Mouse (Mus musculus): ENCODE measurements around the gene Gpr55. TPM values are rescaled to one million over a fixed set of nuclear protein-coding genes. Genes with fewer than 3 reads are reported as not detected.
"Not testable (repeated sequence)": the region's sequence is repeated elsewhere in the genome, so short reads cannot be mapped to it uniquely, and the experiment has no call there.

The Gpr55 gene
- 0.10 TPM in 1 of 2 replicates, not detected in the other for polyA plus RNA-seq (2015; fragmentation: Nextera tagmentation; extraction: Ambion mirVana)

- WGBS, result 67% methylated on average over 5 of the region's 5 CpGs
- Histone ChIP-seq H3K27ac (no peak within 1 kb of the TSS), H3K4me1 (peaks cover 16% of the 10 kb centered on the region), H3K9ac (no peak within 1 kb of the TSS), H3K4me3 (no peak within 1 kb of the TSS), H3K27me3 (no peaks in the 10 kb centered on the region), H3K4me2 (replicated peaks) (no peak within 1 kb of the TSS), H3K36me3 (no peaks in the 10 kb centered on the region), H3K9me3 (no peaks in the 10 kb centered on the region)
- no peak for ATAC-seq (ENCODE audit: low FRiP score, low read depth)
These were observed at the start of gene Gpr55 for GRCm38 (mm10) chr1:85960873-85961272. Gpr55 (minus strand) TSS chr1:85961007.

DNA sequence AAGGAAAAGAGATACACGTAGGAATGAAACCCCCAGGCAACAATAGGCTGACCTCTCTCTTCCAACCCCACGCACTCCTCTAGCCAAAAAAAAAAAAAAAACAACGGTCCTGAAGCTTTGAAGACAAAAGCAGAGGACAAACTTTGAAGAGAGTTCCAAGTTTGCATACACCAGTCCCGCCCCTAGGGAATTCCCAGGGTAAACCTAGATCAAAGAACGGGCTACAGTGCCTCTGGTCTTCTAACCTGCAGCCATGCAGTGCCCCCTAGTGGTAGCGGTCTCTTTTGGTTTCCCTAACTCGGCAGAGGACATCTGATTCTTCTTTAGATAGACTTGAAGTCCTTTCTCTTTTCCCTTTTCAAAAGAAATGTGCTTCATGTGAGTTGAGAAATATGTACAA, 47.0 kb upstream of the Gpr55 start:
- Histone ChIP-seq H3K36me3 (no peaks in the 10 kb centered on the region), H3K4me1 (0 out of 2 replicates have a peak, but pooled peaks cover 3% of the 10 kb centered on the region), H3K4me3 (no peak overlapping the region), H3K9me3 (peaks cover 5% of the 10 kb centered on the region; the same call in 1 of the 2 replicates), H3K9ac (no peak overlapping the region), H3K27ac (no peak overlapping the region), H3K27me3 (no peaks in the 10 kb centered on the region), H3K4me2 (replicated peaks) (peak overlapping the region; percentile 31; the same call in 1 of the 2 replicates)
- 0% methylated on average over 7 of the region's 7 CpGs for WGBS
- ATAC-seq (ENCODE audit: low FRiP score, low read depth), result no peak

GRCm38 (mm10) chr1:86006040-86006439, 45.2 kb upstream of the Gpr55 start:
- ATAC-seq (ENCODE audit: low FRiP score, low read depth), result no peak
- no peak overlapping the region for H3K4me2 ChIP-seq (replicated peaks)

GRCm38 (mm10) chr1:86005540-86005939, 44.7 kb upstream of the Gpr55 start:
- no peak overlapping the region for H3K9ac ChIP-seq
- H3K27me3 ChIP-seq, result no peaks in the 10 kb centered on the region
- no peak for ATAC-seq (ENCODE audit: low FRiP score, low read depth)
- no peaks in the 10 kb centered on the region for H3K36me3 ChIP-seq
- no peak overlapping the region for H3K4me2 ChIP-seq (replicated peaks)
- 0 out of 2 replicates have a peak, but pooled peaks cover 3% of the 10 kb centered on the region for H3K4me1 ChIP-seq
- H3K4me3 ChIP-seq, result no peak overlapping the region
- H3K27ac ChIP-seq, result no peak overlapping the region
- no peaks in the 10 kb centered on the region for H3K9me3 ChIP-seq
- WGBS, result 90% methylated on average over 10 of the region's 10 CpGs

More at GRCm38 (mm10) chr1:86006040-86006439, 45.2 kb upstream of the Gpr55 start:
- 86% methylated on average over 6 of the region's 6 CpGs for WGBS
- no peaks in the 10 kb centered on the region for H3K27me3 ChIP-seq
- 0 out of 2 replicates have a peak, but pooled peaks cover 3% of the 10 kb centered on the region for H3K4me1 ChIP-seq
- H3K9ac ChIP-seq, result no peak overlapping the region
- H3K36me3 ChIP-seq, result no peaks in the 10 kb centered on the region
- no peak overlapping the region for H3K27ac ChIP-seq
- H3K4me3 ChIP-seq, result no peak overlapping the region
- no peaks in the 10 kb centered on the region for H3K9me3 ChIP-seq

GRCm38 (mm10) chr1:85999853-86000570, 39.2 kb upstream of the Gpr55 start:
- Histone ChIP-seq H3K4me1 (no peaks in the 10 kb centered on the region), H3K9ac (no peak overlapping the region)
- WGBS, result 82% methylated on average over 18 of the region's 18 CpGs

GRCm38 (mm10) chr1:85998012-85998411, 37.2 kb upstream of the Gpr55 start:
- Histone ChIP-seq H3K9me3 (0 out of 2 replicates have a peak, but pooled peaks cover 4% of the 10 kb centered on the region), H3K4me3 (no peak overlapping the region)
- WGBS, result 82% methylated on average over 4 of the region's 4 CpGs

More at GRCm38 (mm10) chr1:85999853-86000570, 39.2 kb upstream of the Gpr55 start:
- H3K4me2 ChIP-seq (replicated peaks), result no peak overlapping the region
- H3K27ac ChIP-seq, result no peak overlapping the region
- 0 out of 2 replicates have a peak, but pooled peaks cover 4% of the 10 kb centered on the region for H3K9me3 ChIP-seq
- no peak for ATAC-seq (ENCODE audit: low FRiP score, low read depth)
- no peak overlapping the region for H3K4me3 ChIP-seq
- H3K36me3 ChIP-seq, result no peaks in the 10 kb centered on the region
- no peaks in the 10 kb centered on the region for H3K27me3 ChIP-seq

GRCm38 (mm10) chr1:85997221-85997620, 36.4 kb upstream of the Gpr55 start:
- no peak overlapping the region for H3K4me3 ChIP-seq

More at GRCm38 (mm10) chr1:85998012-85998411, 37.2 kb upstream of the Gpr55 start:
- H3K36me3 ChIP-seq, result no peaks in the 10 kb centered on the region
- no peak overlapping the region for H3K9ac ChIP-seq
- H3K4me2 ChIP-seq (replicated peaks), result no peak overlapping the region
- no peaks in the 10 kb centered on the region for H3K4me1 ChIP-seq
- H3K27ac ChIP-seq, result no peak overlapping the region
- no peaks in the 10 kb centered on the region for H3K27me3 ChIP-seq
- no peak for ATAC-seq (ENCODE audit: low FRiP score, low read depth)

DNA sequence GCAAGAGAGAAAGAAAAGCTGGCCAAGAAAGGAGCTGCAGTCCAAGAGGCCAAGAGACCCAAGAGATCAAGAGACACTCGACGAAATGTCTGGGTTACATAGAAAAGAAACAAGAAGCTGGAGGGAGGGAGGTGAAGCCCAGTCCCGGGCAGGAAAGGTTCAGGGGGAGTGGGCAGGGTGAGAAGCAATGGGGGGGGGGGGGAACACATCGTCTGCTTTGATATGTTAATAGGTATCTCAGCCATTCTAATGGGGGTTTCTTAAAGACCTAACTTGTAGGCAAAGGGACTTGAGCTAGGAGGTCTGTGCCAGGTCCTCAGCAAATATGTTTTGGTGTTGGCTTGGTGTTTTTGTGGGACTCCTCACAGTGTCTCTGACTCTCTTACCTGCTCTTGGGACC, 32.7 kb upstream of the Gpr55 start:
- no peaks in the 10 kb centered on the region for H3K4me1 ChIP-seq
- no peak overlapping the region for H3K9ac ChIP-seq
- no peak overlapping the region for H3K4me2 ChIP-seq (replicated peaks)
- H3K9me3 ChIP-seq, result 0 out of 2 replicates have a peak, but pooled peaks cover 4% of the 10 kb centered on the region
- no peaks in the 10 kb centered on the region for H3K27me3 ChIP-seq
- no peak for ATAC-seq (ENCODE audit: low FRiP score, low read depth)
- WGBS, result 73% methylated on average over 4 of the region's 4 CpGs
- H3K4me3 ChIP-seq, result no peak overlapping the region
- no peaks in the 10 kb centered on the region for H3K36me3 ChIP-seq
- H3K27ac ChIP-seq, result no peak overlapping the region

More at GRCm38 (mm10) chr1:85997221-85997620, 36.4 kb upstream of the Gpr55 start:
- 0 out of 2 replicates have a peak, but pooled peaks cover 4% of the 10 kb centered on the region for H3K9me3 ChIP-seq
- no peak overlapping the region for H3K9ac ChIP-seq
- H3K4me2 ChIP-seq (replicated peaks), result no peak overlapping the region
- WGBS, result 96% methylated on average over 1 of the region's 1 CpGs
- no peaks in the 10 kb centered on the region for H3K4me1 ChIP-seq
- no peak for ATAC-seq (ENCODE audit: low FRiP score, low read depth)
- no peak overlapping the region for H3K27ac ChIP-seq
- H3K36me3 ChIP-seq, result no peaks in the 10 kb centered on the region
- H3K27me3 ChIP-seq, result no peaks in the 10 kb centered on the region

DNA sequence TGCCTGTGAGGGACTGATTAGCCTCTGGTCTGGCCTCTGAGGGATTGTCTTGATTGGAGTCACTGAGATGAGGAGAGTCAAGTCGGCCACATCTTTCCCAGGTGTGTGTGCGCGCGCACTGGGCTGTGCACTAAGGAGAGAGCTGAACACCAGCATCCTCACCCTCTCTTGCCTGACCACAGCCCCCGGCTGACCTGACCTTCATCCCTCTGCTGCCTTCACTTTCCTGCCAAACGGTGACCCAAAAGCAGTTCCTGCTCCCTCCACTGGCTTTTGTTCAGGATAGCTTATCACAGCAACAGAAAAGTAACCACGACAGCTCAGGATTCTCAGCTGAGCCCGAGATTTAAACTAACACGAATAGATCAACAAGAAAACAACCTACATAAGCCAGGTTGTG, 31.4 kb upstream of the Gpr55 start:
- no peak overlapping the region for H3K27ac ChIP-seq
- no peaks in the 10 kb centered on the region for H3K27me3 ChIP-seq
- 0 out of 2 replicates have a peak, but pooled peaks cover 4% of the 10 kb centered on the region for H3K9me3 ChIP-seq
- WGBS, result 80% methylated on average over 9 of the region's 9 CpGs
- no peak overlapping the region for H3K9ac ChIP-seq
- no peak for ATAC-seq (ENCODE audit: low FRiP score, low read depth)
- no peaks in the 10 kb centered on the region for H3K36me3 ChIP-seq
- no peak overlapping the region for H3K4me3 ChIP-seq
- no peaks in the 10 kb centered on the region for H3K4me1 ChIP-seq
- no peak overlapping the region for H3K4me2 ChIP-seq (replicated peaks)

DNA sequence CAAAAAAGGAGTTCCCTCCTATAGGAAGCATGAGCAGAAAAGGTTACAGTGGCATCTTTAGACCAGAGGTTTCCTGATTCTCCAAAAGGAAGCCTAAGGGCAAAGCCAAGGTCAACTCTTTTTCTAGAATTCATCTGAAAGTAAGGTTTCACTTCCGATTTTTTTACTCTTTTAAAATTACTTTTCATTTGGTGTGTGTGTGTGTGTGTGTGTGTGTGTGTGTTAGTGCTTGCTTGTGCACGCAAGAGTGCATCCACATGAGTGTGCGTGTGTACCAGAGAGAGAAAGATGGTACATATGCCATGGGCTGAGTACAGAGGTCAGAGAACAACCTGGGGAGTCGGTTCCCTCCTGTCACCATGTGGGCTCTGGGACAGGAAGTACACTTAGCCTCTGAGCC, 28.1 kb upstream of the Gpr55 start:
- H3K4me1 ChIP-seq; H3K9ac ChIP-seq; H3K4me2 ChIP-seq (replicated peaks); H3K36me3 ChIP-seq; H3K27me3 ChIP-seq; H3K27ac ChIP-seq; H3K9me3 ChIP-seq; H3K4me3 ChIP-seq; ATAC-seq (ENCODE audit: low FRiP score, low read depth): not testable (repeated sequence)
- 84% methylated on average over 4 of the region's 4 CpGs for WGBS

- no peak overlapping the region for H3K27ac ChIP-seq
- H3K36me3 ChIP-seq, result no peaks in the 10 kb centered on the region
- WGBS, result 78% methylated on average over 4 of the region's 4 CpGs
- no peak for ATAC-seq (ENCODE audit: low FRiP score, low read depth)
- H3K27me3 ChIP-seq, result no peaks in the 10 kb centered on the region
- H3K4me1 ChIP-seq, result no peaks in the 10 kb centered on the region
- no peak overlapping the region for H3K4me2 ChIP-seq (replicated peaks)
- H3K9me3 ChIP-seq, result no peaks in the 10 kb centered on the region
- no peak overlapping the region for H3K4me3 ChIP-seq
- no peak overlapping the region for H3K9ac ChIP-seq
These were observed 27.5 kb upstream of the Gpr55 start for GRCm38 (mm10) chr1:85988351-85988750.

DNA sequence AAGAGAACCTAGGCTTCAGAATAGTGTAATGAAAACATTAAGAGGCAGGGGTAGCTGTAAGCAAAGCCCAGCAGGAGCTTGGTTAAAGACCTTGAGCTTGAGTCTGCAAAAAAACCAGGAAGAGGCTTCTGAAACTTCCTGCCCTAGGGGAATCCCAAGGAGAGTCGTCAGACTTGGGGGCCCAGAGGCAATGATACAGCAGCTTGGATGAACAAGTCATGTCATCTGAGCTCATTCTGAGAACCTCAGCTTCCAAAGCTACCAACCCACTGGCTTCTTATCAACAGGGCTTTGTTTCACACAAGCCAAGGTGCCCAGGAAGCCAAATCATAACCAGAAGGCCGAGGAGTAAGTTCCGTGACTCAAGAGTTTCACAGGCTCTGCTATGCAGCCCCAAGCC, 25.0 kb upstream of the Gpr55 start:
- Histone ChIP-seq H3K9me3 (no peaks in the 10 kb centered on the region), H3K4me2 (replicated peaks) (no peak overlapping the region), H3K36me3 (no peaks in the 10 kb centered on the region), H3K27ac (no peak overlapping the region), H3K4me3 (no peak overlapping the region), H3K4me1 (no peaks in the 10 kb centered on the region), H3K27me3 (no peaks in the 10 kb centered on the region), H3K9ac (no peak overlapping the region)
- ATAC-seq (ENCODE audit: low FRiP score, low read depth), result no peak
- 69% methylated on average over 3 of the region's 3 CpGs for WGBS
